Mouse (Mus musculus): ENCODE measurements around the gene Clic3. TPM values are rescaled to one million over a fixed set of nuclear protein-coding genes. Genes with fewer than 3 reads are reported as not detected.

Clic3 gene
- polyA plus RNA-seq, 1 experiment: not detected

DNA sequence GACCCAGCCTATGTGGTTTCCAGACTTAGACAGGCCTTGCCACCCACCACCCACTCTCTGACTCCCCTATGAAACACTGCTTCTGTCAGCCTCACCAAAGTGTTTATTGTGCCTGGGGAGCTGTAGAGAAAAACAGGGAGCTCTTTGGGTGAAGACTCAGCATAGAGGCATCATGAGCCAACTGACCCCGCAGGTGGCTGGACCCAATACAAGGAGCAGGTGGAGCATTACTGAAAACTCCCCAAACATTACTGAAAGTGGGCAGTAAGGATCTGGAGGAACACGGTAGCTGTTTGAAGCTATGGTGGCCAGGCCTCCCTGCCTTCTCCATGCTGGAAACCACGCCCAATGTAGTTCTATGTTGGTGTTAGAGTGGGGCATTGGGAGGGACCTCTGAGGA is 7.0 kb downstream of the Clic3 start:
- TF ChIP-seq POLR2A (IDR thresholded peaks at IDR 0.05; ENCODE audit: insufficient read depth, low read length) (no peak), EP300 (IDR thresholded peaks at IDR 0.05; ENCODE audit: insufficient read depth, low read depth, low read length) (no peak), CTCF (IDR thresholded peaks at IDR 0.05; ENCODE audit: low read depth, low read length) (no peak)
- Histone ChIP-seq H3K4me1 (ENCODE audit: control insufficient read depth, insufficient read depth, low read length) (peaks cover 2% of the 10 kb centered on the region), H3K27me3 (ENCODE audit: control insufficient read depth, insufficient read depth, low read length, poor library complexity, severe bottlenecking) (no peaks in the 10 kb centered on the region), H3K9me3 (replicated peaks; ENCODE audit: control insufficient read depth, insufficient read depth, low read length, poor library complexity, severe bottlenecking) (no peaks in the 10 kb centered on the region), H3K27ac (ENCODE audit: insufficient read depth, low read length) (no peak overlapping the region), H3K4me3 (ENCODE audit: low read depth, low read length) (no peak overlapping the region), H3K9ac (ENCODE audit: low read depth, poor library complexity, severe bottlenecking) (no peak overlapping the region), H3K36me3 (ENCODE audit: control insufficient read depth, insufficient read depth, low read length, poor library complexity, severe bottlenecking) (no peaks in the 10 kb centered on the region)

- H3K4me3 ChIP-seq (ENCODE audit: low read depth, low read length): no peak overlapping the region
- no peak overlapping the region for H3K9ac ChIP-seq (ENCODE audit: low read depth, poor library complexity, severe bottlenecking)
- H3K4me1 ChIP-seq (ENCODE audit: control insufficient read depth, insufficient read depth, low read length): peaks cover 2% of the 10 kb centered on the region
- H3K27ac ChIP-seq (ENCODE audit: insufficient read depth, low read length): no peak overlapping the region
- no peak for TF ChIP-seq CTCF (IDR thresholded peaks at IDR 0.05; ENCODE audit: low read depth, low read length)
- TF ChIP-seq POLR2A (IDR thresholded peaks at IDR 0.05; ENCODE audit: insufficient read depth, low read length): no peak
- TF ChIP-seq EP300 (IDR thresholded peaks at IDR 0.05; ENCODE audit: insufficient read depth, low read depth, low read length): no peak
- H3K9me3 ChIP-seq (replicated peaks; ENCODE audit: control insufficient read depth, insufficient read depth, low read length, poor library complexity, severe bottlenecking): no peaks in the 10 kb centered on the region
- H3K36me3 ChIP-seq (ENCODE audit: control insufficient read depth, insufficient read depth, low read length, poor library complexity, severe bottlenecking): no peaks in the 10 kb centered on the region
- no peaks in the 10 kb centered on the region for H3K27me3 ChIP-seq (ENCODE audit: control insufficient read depth, insufficient read depth, low read length, poor library complexity, severe bottlenecking)
These were observed 8.6 kb downstream of the Clic3 start for GRCm38 (mm10) chr2:25465256-25465655.

DNA sequence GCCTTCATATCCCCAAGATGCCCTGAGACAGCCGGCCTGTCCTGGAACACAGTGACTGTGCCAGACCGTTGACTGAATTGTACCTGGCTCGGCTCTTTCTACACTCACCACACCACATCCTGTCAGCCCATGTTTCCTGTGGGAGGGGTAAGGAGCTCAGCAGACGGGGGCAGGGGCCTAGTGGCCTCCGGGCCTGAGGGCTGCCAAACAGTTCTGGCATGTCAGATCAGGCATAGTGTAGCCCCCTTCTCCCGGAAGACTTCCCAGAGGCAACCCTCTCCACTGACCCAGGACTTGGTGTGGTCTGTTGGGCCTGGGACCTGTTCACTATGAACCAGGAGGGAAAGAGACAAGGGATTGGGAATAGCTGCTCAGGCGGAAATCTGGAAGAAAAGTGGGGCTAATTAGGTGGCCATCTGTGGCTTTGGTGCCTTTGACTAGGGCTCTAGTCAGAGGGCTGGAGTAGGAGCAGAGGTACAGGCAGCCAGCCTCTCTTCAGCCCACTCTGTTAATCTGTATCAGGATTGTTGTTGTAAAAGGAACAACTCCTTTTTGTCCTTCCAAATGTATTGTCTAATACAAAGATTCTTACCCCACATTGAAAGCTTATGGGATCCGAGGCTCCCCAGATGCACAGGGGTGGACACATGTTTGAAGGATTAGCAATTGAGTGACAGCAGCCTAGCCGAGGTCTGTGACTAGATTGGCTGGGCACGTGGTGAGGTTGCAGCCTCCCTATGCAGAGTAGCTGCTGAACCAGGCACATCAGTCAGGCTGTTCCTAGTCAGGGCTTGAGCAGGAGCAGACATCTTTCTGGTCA is 9.4 kb downstream of the Clic3 start:
- H3K27me3 ChIP-seq (ENCODE audit: control insufficient read depth, insufficient read depth, low read length, poor library complexity, severe bottlenecking): no peaks in the 10 kb centered on the region
- TF ChIP-seq CTCF (IDR thresholded peaks at IDR 0.05; ENCODE audit: low read depth, low read length) (no peak), POLR2A (IDR thresholded peaks at IDR 0.05; ENCODE audit: insufficient read depth, low read length) (no peak), EP300 (IDR thresholded peaks at IDR 0.05; ENCODE audit: insufficient read depth, low read depth, low read length) (no peak)
- H3K4me1 ChIP-seq (ENCODE audit: control insufficient read depth, insufficient read depth, low read length): peaks cover 2% of the 10 kb centered on the region
- no peak overlapping the region for H3K9ac ChIP-seq (ENCODE audit: low read depth, poor library complexity, severe bottlenecking)
- H3K9me3 ChIP-seq (replicated peaks; ENCODE audit: control insufficient read depth, insufficient read depth, low read length, poor library complexity, severe bottlenecking): no peaks in the 10 kb centered on the region
- no peak overlapping the region for H3K4me3 ChIP-seq (ENCODE audit: low read depth, low read length)
- H3K27ac ChIP-seq (ENCODE audit: insufficient read depth, low read length): no peak overlapping the region
- H3K36me3 ChIP-seq (ENCODE audit: control insufficient read depth, insufficient read depth, low read length, poor library complexity, severe bottlenecking): no peaks in the 10 kb centered on the region

DNA sequence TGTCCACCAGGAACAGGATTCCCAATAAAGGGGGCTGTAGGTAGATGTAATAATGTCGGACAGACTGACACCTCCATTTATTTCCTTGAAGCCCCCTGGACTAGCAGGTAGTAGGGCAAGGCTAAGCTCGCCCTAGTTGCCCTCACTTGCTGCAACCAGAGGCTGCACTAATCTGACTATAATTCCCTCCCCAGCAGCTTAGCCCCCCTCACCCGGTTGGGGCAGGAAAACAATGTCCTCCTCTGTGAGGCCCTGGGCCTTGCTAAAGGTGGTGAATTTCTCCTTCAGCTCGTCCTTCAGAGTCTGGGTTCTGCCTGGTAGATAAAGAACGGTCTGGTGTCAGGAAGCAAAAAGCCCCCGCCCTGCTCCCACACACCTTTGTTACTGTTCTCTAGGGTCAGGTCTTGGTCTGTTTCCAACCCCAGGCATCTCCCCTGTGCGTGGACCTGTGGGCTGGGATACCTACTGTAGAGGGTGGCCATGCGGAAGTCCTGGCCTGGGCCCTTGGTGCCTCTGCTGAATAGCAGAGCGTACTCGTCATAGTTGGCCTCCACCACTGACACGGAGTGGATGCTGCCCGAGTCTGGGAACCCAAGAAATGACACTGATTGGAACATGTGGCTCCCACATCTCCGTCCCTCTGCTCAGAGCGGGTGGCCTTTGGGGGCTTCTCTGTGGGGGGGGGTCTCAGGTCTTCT is 11.1 kb downstream of the Clic3 start:
- Histone ChIP-seq H3K27me3 (ENCODE audit: control insufficient read depth, insufficient read depth, low read length, poor library complexity, severe bottlenecking) (no peaks in the 10 kb centered on the region), H3K4me3 (ENCODE audit: low read depth, low read length) (no peak overlapping the region), H3K9ac (ENCODE audit: low read depth, poor library complexity, severe bottlenecking) (no peak overlapping the region), H3K4me1 (ENCODE audit: control insufficient read depth, insufficient read depth, low read length) (no peaks in the 10 kb centered on the region), H3K36me3 (ENCODE audit: control insufficient read depth, insufficient read depth, low read length, poor library complexity, severe bottlenecking) (no peaks in the 10 kb centered on the region), H3K9me3 (replicated peaks; ENCODE audit: control insufficient read depth, insufficient read depth, low read length, poor library complexity, severe bottlenecking) (no peaks in the 10 kb centered on the region), H3K27ac (ENCODE audit: insufficient read depth, low read length) (no peak overlapping the region)
- TF ChIP-seq EP300 (IDR thresholded peaks at IDR 0.05; ENCODE audit: insufficient read depth, low read depth, low read length) (no peak), CTCF (IDR thresholded peaks at IDR 0.05; ENCODE audit: low read depth, low read length) (no peak), POLR2A (IDR thresholded peaks at IDR 0.05; ENCODE audit: insufficient read depth, low read length) (no peak)

DNA sequence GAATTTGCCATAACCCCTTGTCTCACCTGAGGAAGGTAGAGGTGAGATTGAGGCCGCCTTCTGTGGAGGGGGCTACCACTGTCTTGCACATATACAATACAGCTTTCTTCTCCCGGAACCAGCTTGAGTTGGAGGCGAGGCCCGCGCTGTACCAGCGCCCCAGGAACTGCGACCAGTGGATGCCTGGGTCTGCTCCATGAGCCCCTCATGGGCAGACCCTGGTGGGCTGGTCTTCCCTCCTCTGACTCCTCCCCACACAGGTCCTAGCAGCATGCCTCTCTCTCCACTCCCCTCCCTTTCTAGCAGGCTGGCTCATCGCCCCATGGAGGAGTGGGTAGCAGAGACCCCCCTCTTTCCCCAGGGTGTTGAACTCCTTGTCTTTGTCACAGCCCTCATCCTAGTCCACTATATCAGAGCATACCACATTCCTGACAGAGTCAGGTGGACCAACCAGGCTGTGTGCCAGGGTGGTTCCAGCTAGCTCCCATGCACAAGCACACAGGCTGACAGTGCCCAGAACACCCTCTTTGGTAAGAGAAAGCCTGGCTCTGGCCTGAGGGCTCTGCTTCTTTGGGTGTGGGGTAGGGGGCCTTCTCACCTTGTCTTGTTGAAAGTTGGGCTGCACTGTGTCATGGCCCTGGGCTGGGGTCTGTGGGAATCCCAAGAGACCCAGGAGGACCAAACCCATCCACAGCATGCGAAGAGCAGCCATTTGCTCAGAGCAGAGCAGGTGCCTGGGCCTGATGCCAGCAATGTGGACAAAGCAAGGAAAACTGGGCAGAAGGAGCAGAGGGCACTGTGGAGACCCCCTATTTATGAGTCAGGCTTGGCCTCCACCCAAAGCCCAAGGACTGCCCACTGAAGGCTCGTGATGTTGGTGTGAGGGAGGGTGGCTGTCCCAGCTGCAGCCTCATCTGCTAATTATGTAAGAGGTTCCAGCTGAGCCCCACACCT is 12.6 kb downstream of the Clic3 start:
- TF ChIP-seq POLR2A (IDR thresholded peaks at IDR 0.05; ENCODE audit: insufficient read depth, low read length) (no peak), EP300 (IDR thresholded peaks at IDR 0.05; ENCODE audit: insufficient read depth, low read depth, low read length) (no peak), CTCF (IDR thresholded peaks at IDR 0.05; ENCODE audit: low read depth, low read length) (no peak)
- Histone ChIP-seq H3K4me1 (ENCODE audit: control insufficient read depth, insufficient read depth, low read length) (no peaks in the 10 kb centered on the region), H3K4me3 (ENCODE audit: low read depth, low read length) (no peak overlapping the region), H3K9ac (ENCODE audit: low read depth, poor library complexity, severe bottlenecking) (no peak overlapping the region), H3K36me3 (ENCODE audit: control insufficient read depth, insufficient read depth, low read length, poor library complexity, severe bottlenecking) (no peaks in the 10 kb centered on the region), H3K27ac (ENCODE audit: insufficient read depth, low read length) (no peak overlapping the region), H3K27me3 (ENCODE audit: control insufficient read depth, insufficient read depth, low read length, poor library complexity, severe bottlenecking) (no peaks in the 10 kb centered on the region), H3K9me3 (replicated peaks; ENCODE audit: control insufficient read depth, insufficient read depth, low read length, poor library complexity, severe bottlenecking) (no peaks in the 10 kb centered on the region)
